Mouse (Mus musculus): ENCODE results near the gene Olfr49. TPM values are rescaled to one million over a fixed set of nuclear protein-coding genes. Genes with fewer than 3 reads are reported as not detected.

Gene Olfr49
- not detected for polyA plus RNA-seq (2014; fragmentation: Illumina TruSeq; extraction: RNeasy Lipid Tissue Mini Kit (QIAGEN cat#74804); ENCODE audit: low read depth, low replicate concordance)

GRCm38 (mm10) chr14:54284839-54285238 is at the start of gene Olfr49:
Gene Olfr49, minus strand, starts transcription at chr14:54284939.

GRCm38 (mm10) chr14:54253741-54254291 is 30.9 kb downstream of the Olfr49 start, which contains the start of the genes Dad1 and Abhd4:
Gene Dad1, minus strand, starts transcription at chr14:54254104.
Gene Abhd4, plus strand, starts transcription at chr14:54254188.

Other genes with a start within 250 kb of the Olfr49 start
- gene Dad1, start 30.8 kb downstream of the Olfr49 start, polyA plus RNA-seq (2014; fragmentation: Illumina TruSeq; extraction: RNeasy Lipid Tissue Mini Kit (QIAGEN cat#74804); ENCODE audit: low read depth, low replicate concordance): 10.5 TPM
- gene Abhd4, start 30.8 kb downstream of the Olfr49 start, polyA plus RNA-seq (2014; fragmentation: Illumina TruSeq; extraction: RNeasy Lipid Tissue Mini Kit (QIAGEN cat#74804); ENCODE audit: low read depth, low replicate concordance): 51.7 TPM
- gene Oxa1l, start 75.9 kb upstream of the Olfr49 start, polyA plus RNA-seq (2014; fragmentation: Illumina TruSeq; extraction: RNeasy Lipid Tissue Mini Kit (QIAGEN cat#74804); ENCODE audit: low read depth, low replicate concordance): 3.9 TPM
- 2.4 TPM for gene Slc7a7, start 132.8 kb upstream of the Olfr49 start, polyA plus RNA-seq (2014; fragmentation: Illumina TruSeq; extraction: RNeasy Lipid Tissue Mini Kit (QIAGEN cat#74804); ENCODE audit: low read depth, low replicate concordance)
- 27.3 TPM for gene Mrpl52, start 142.0 kb upstream of the Olfr49 start, polyA plus RNA-seq (2014; fragmentation: Illumina TruSeq; extraction: RNeasy Lipid Tissue Mini Kit (QIAGEN cat#74804); ENCODE audit: low read depth, low replicate concordance)
- 10.9 TPM for gene Mmp14, start 146.7 kb upstream of the Olfr49 start, polyA plus RNA-seq (2014; fragmentation: Illumina TruSeq; extraction: RNeasy Lipid Tissue Mini Kit (QIAGEN cat#74804); ENCODE audit: low read depth, low replicate concordance)
- 0.66 TPM for gene Lrp10, start 179.2 kb upstream of the Olfr49 start, polyA plus RNA-seq (2014; fragmentation: Illumina TruSeq; extraction: RNeasy Lipid Tissue Mini Kit (QIAGEN cat#74804); ENCODE audit: low read depth, low replicate concordance)
- gene Rem2, start 191.2 kb upstream of the Olfr49 start, polyA plus RNA-seq (2014; fragmentation: Illumina TruSeq; extraction: RNeasy Lipid Tissue Mini Kit (QIAGEN cat#74804); ENCODE audit: low read depth, low replicate concordance): 0.32 TPM
- 40.1 TPM for gene Prmt5, start 232.6 kb upstream of the Olfr49 start, polyA plus RNA-seq (2014; fragmentation: Illumina TruSeq; extraction: RNeasy Lipid Tissue Mini Kit (QIAGEN cat#74804); ENCODE audit: low read depth, low replicate concordance)